Mouse (Mus musculus): ENCODE measurements around the gene Larp4b. TPM values are rescaled to one million over a fixed set of nuclear protein-coding genes. Genes with fewer than 3 reads are reported as not detected.

Gene Larp4b
- polyA plus RNA-seq, 1 experiment, result not detected

DNA sequence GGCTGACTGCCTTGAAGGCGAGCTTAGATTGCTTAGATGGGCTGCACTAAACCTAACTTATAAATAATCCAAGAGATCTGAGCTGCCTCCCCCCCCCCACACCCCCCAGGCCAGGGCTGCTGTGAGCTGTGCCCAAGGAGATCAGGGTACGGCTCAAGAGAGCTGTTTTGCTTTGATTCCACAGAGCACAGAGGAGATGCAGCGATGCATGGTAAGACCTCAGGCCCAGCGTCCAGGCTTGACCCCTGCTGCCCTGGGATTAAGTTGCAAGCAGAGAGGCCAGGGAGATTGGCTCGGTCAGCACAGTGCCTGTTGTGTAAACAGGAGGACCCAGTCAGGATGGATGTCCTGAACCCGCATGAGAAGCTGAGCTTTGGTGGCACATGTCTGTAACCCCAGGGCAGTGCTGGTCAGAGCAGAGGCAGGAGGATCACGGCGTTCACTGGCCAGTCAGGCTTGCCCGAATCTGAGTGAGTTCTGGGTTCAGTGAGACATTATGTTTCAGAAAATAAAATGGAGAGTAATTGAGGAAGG is 99.2 kb downstream of the Larp4b start:
- Histone ChIP-seq H3K27ac (ENCODE audit: insufficient read depth, low read depth, low read length) (no peak overlapping the region), H3K4me1 (ENCODE audit: control insufficient read depth, insufficient read depth, low read length) (peaks cover 41% of the 10 kb centered on the region), H3K4me3 (ENCODE audit: insufficient read depth, low read depth, low read length) (no peak overlapping the region)
- WGBS, result 72% methylated on average over 9 of the region's 9 CpGs
- TF ChIP-seq POLR2A (IDR thresholded peaks at IDR 0.05; ENCODE audit: insufficient read depth, low read depth, low read length) (no peak), CTCF (IDR thresholded peaks at IDR 0.05; ENCODE audit: insufficient read depth, low read depth, low read length) (no peak)

DNA sequence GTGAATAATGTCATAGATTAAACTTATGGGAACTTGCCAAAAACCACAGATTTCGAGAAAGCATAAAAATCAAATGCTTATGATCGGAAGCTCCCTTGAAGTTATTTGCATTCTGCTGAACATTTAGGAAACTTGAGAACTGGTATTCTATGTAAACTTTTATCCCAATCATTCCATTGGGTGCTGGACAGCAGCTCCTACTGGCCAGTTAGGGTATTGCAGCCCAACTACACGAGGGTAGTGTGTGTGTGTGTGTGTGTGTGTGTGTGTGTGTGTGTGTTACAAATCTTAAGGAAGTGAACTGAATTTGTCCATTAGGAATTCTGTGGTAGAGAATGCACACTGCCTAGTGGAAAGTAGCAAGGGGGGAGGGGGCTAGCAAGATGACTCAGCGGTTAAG is 101.0 kb downstream of the Larp4b start:
- 86% methylated on average over 4 of the region's 4 CpGs for WGBS
- no peak overlapping the region for H3K4me3 ChIP-seq (ENCODE audit: insufficient read depth, low read depth, low read length)
- H3K4me1 ChIP-seq (ENCODE audit: control insufficient read depth, insufficient read depth, low read length), result peaks cover 40% of the 10 kb centered on the region
- TF ChIP-seq POLR2A (IDR thresholded peaks at IDR 0.05; ENCODE audit: insufficient read depth, low read depth, low read length) (no peak), CTCF (IDR thresholded peaks at IDR 0.05; ENCODE audit: insufficient read depth, low read depth, low read length) (no peak)
- no peak overlapping the region for H3K27ac ChIP-seq (ENCODE audit: insufficient read depth, low read depth, low read length)

DNA sequence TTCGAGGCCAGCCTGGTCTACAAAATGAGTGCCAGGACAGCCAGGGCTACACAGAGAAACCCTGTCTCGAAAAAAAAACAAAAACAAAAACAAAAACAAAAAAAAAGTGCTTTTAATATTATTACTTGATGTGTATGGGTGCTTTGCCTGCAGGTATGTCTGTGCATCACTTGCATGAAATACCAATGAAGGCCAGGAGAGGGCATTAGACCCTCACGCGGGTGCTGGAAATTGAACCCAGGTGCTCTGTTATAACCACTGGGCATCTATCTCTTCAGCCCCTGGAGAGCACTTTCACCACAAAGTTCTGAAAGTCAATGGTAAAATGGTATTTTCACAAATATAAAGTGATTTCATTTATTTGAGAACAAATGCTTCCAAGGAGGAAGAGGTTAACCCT is 101.9 kb downstream of the Larp4b start:
- WGBS, result 71% methylated on average over 4 of the region's 4 CpGs
- no peak overlapping the region for H3K27ac ChIP-seq (ENCODE audit: insufficient read depth, low read depth, low read length)
- no peak for TF ChIP-seq CTCF (IDR thresholded peaks at IDR 0.05; ENCODE audit: insufficient read depth, low read depth, low read length)
- no peak for TF ChIP-seq POLR2A (IDR thresholded peaks at IDR 0.05; ENCODE audit: insufficient read depth, low read depth, low read length)
- H3K4me3 ChIP-seq (ENCODE audit: insufficient read depth, low read depth, low read length), result no peak overlapping the region
- H3K4me1 ChIP-seq (ENCODE audit: control insufficient read depth, insufficient read depth, low read length), result peaks cover 37% of the 10 kb centered on the region

DNA sequence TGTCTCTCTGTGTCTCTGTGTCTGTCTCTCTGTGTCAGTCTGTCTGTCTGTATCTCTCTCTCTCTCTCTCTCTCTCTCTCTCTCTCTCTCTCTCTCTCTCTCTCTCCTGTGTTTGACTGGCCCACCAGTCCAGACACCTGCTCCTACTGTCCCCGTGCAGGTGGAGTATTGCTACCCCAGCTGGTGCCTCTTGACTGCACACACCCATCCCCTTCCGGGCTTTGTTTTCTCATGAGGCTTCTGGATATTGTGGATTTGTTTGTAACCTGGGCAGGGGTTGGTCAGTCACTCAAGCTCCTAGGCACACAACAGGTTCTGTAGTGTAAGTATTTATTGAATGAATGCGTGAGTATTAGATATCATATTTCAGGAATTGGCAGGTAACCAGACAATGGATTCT is 104.4 kb downstream of the Larp4b start:
- TF ChIP-seq CTCF (IDR thresholded peaks at IDR 0.05; ENCODE audit: insufficient read depth, low read depth, low read length) (no peak), POLR2A (IDR thresholded peaks at IDR 0.05; ENCODE audit: insufficient read depth, low read depth, low read length) (no peak)
- Histone ChIP-seq H3K4me3 (ENCODE audit: insufficient read depth, low read depth, low read length) (no peak overlapping the region), H3K27ac (ENCODE audit: insufficient read depth, low read depth, low read length) (no peak overlapping the region), H3K4me1 (ENCODE audit: control insufficient read depth, insufficient read depth, low read length) (peaks cover 19% of the 10 kb centered on the region)
- WGBS, result 75% methylated on average over 3 of the region's 3 CpGs

DNA sequence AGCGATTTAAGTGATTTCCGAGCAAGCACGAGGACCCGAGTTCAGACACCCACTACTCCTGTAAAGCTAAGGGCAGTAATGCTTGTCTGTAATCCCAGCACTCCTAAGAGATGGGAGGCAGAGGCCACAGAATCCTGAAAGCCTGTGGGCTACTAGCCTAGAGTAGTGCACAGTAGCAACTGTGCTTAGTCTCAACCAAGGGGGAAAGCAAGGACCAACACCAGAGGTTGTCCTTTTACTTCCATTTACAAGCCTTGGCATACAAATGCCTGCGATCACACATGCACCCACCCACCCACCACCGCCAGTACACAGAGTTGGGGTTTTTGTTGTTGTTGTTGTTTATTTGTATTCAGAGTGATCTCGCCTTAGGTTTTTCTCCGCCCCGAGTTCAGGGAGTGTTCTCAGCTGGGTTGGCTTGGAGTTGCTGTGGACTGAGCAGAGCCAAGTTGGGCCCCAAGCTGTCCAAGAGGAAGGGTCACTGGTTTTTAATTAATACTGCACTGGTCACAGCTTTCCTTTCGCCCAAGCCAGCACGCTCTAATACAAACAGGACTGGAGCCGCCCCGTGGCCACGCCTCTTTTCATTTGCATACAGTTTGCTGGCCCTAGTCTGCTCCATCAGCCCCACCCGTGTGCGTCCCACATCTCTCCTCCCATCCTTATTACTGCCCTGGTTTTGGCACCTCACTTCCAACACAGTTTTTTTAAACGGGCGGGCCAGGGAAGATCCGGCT is 105.2 kb downstream of the Larp4b start:
- TF ChIP-seq POLR2A (IDR thresholded peaks at IDR 0.05; ENCODE audit: insufficient read depth, low read depth, low read length), result no peak
- no peak for TF ChIP-seq CTCF (IDR thresholded peaks at IDR 0.05; ENCODE audit: insufficient read depth, low read depth, low read length)

DNA sequence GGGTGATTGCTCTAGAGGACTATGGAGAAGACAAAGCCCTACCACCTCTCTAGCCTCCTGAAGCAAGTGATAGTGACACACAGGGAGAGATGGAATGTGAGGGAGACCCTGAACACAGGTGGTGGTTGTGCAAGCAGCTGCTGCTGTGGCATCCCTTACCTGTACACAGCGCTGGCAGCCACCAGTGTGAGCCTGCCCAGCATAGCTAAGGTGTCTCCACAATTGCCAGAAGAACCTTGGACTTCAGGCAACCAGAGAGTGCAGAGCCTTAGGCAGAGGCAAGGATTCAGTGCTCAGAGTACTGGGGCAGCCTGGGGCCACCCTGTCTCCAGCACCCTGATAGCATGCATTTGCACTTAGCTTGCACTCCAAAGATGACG is 105.8 kb downstream of the Larp4b start:
- no peak overlapping the region for H3K4me3 ChIP-seq (ENCODE audit: insufficient read depth, low read depth, low read length)
- H3K4me1 ChIP-seq (ENCODE audit: control insufficient read depth, insufficient read depth, low read length), result peaks cover 19% of the 10 kb centered on the region
- no peak for TF ChIP-seq CTCF (IDR thresholded peaks at IDR 0.05; ENCODE audit: insufficient read depth, low read depth, low read length)
- no peak for TF ChIP-seq POLR2A (IDR thresholded peaks at IDR 0.05; ENCODE audit: insufficient read depth, low read depth, low read length)
- no peak overlapping the region for H3K27ac ChIP-seq (ENCODE audit: insufficient read depth, low read depth, low read length)
- WGBS, result 73% methylated on average over 2 of the region's 2 CpGs

More for the DNA sequence above, 105.2 kb downstream of the Larp4b start:
- Histone ChIP-seq H3K4me3 (ENCODE audit: insufficient read depth, low read depth, low read length) (no peak overlapping the region), H3K27ac (ENCODE audit: insufficient read depth, low read depth, low read length) (no peak overlapping the region), H3K4me1 (ENCODE audit: control insufficient read depth, insufficient read depth, low read length) (peaks cover 19% of the 10 kb centered on the region)
- WGBS, result 43% methylated on average over 19 of the region's 19 CpGs

DNA sequence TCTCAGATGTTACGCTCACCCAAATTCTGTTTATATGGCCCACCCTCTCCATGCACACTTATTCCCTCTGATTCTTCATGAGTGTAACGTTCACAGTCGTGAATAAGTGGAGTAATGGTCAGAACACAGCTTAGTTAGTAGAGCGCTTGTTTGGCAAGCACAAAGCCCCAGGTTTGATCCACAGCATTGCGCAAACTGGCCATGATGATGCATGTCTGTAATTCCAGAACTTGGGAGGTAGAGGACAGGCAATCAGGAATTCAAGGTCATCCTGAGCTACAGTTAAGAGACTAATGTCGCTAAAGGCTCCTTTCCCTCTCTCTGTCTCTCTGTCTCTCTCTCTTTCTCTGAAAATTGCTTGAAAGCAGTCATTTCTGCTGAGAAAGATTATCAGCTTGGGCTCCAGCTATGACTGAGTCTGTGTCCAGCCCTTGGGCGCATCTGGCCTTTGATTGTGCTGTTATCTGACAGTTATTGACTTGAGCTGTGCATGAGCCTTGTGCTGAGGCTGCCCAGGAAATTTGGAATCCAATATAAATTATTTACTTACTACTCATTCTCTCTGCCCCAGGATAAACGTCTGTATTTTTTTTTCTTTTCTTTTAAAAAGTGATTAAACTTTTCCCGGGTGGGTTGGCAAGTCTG is 129.2 kb downstream of the Larp4b start:
- Histone ChIP-seq H3K4me1 (ENCODE audit: control insufficient read depth, insufficient read depth, low read length) (peaks cover 9% of the 10 kb centered on the region), H3K27ac (ENCODE audit: insufficient read depth, low read depth, low read length) (no peak overlapping the region), H3K4me3 (ENCODE audit: insufficient read depth, low read depth, low read length) (no peak overlapping the region)
- WGBS, result 86% methylated on average over 9 of the region's 9 CpGs
- TF ChIP-seq POLR2A (IDR thresholded peaks at IDR 0.05; ENCODE audit: insufficient read depth, low read depth, low read length) (no peak), CTCF (IDR thresholded peaks at IDR 0.05; ENCODE audit: insufficient read depth, low read depth, low read length) (no peak)

Other genes starting within 250 kb of the Larp4b start
- not detected in 2 replicates for gene Wdr37, start 222.0 kb upstream of the Larp4b start, polyA plus RNA-seq (2012; ENCODE audit: insufficient read depth, insufficient read length, low replicate concordance, missing spikeins)
- gene Idi1, start 208.4 kb upstream of the Larp4b start, polyA plus RNA-seq (2012; ENCODE audit: insufficient read depth, insufficient read length, low replicate concordance, missing spikeins), result not detected in 2 replicates
- gene Gm9745, start 145.7 kb upstream of the Larp4b start, polyA plus RNA-seq (2012; ENCODE audit: insufficient read depth, insufficient read length, low replicate concordance, missing spikeins), result not detected in 2 replicates
- not detected in 2 replicates for gene Idi2, start 141.0 kb upstream of the Larp4b start, polyA plus RNA-seq (2012; ENCODE audit: insufficient read depth, insufficient read length, low replicate concordance, missing spikeins)
- gene Gtpbp4, start 97.8 kb upstream of the Larp4b start, polyA plus RNA-seq (2012; ENCODE audit: insufficient read depth, insufficient read length, low replicate concordance, missing spikeins), result not detected in 2 replicates
- 117 TPM in 1 of 2 replicates, not detected in the other for gene Dip2c, start 182.6 kb downstream of the Larp4b start, polyA plus RNA-seq (2012; ENCODE audit: insufficient read depth, insufficient read length, low replicate concordance, missing spikeins)

Data from olfactory bulb, adult 2 months (tissue).